Mouse (Mus musculus) monocyte, adult 5-6 weeks (primary cell): ENCODE data around the gene Gpr68. TPM values are rescaled to one million over a fixed set of nuclear protein-coding genes. Genes with fewer than 3 reads are reported as not detected.

Source experiments
- ATAC-seq: fragments of 153-309, 156-312 bp; replicated peaks from 2 replicates; pipeline ENCODE4 v1.8.0; 2017; ENCODE audit warnings: mild to moderate bottlenecking; ENCODE audit not compliant: low TSS enrichment, insufficient number of reproducible peaks, severe bottlenecking, poor library complexity, low FRiP score
- total RNA-seq: library from RNA; stranded (forward); fragments of 200-1000, 200-491, 200-594 nt; gene quantifications from 3 replicates; pipeline ENCODE4 v1.2.3, GENCODE M21; 2017

Gene Gpr68
- total RNA-seq, 1 experiment from 2014 or later: 4.9 TPM

GRCm38 (mm10) chr12:100925644-100926619 is 17.9 kb upstream of the Gpr68 start:
- ATAC-seq: peak; percentile 54

GRCm38 (mm10) chr12:100924646-100925339 is 16.8 kb upstream of the Gpr68 start:
- ATAC-seq: peak; percentile 38

GRCm38 (mm10) chr12:100910731-100911130 is 2.7 kb upstream of the Gpr68 start:
- no peak for ATAC-seq

GRCm38 (mm10) chr12:100909765-100910164 is 1.8 kb upstream of the Gpr68 start:
- ATAC-seq: no peak

GRCm38 (mm10) chr12:100908298-100909034 is 468 bp upstream of the Gpr68 start:
- ATAC-seq: no peak

GRCm38 (mm10) chr12:100906861-100907260 is 1.1 kb downstream of the Gpr68 start:
- no peak for ATAC-seq

- no peak for ATAC-seq
These were observed 4.2 kb downstream of the Gpr68 start for GRCm38 (mm10) chr12:100903761-100904160.

GRCm38 (mm10) chr12:100901386-100901785 is 6.6 kb downstream of the Gpr68 start:
- no peak for ATAC-seq

GRCm38 (mm10) chr12:100900901-100901300 is 7.1 kb downstream of the Gpr68 start:
- ATAC-seq: no peak

GRCm38 (mm10) chr12:100899111-100899640 is 8.8 kb downstream of the Gpr68 start:
- ATAC-seq: peak; percentile 38

- no peak for ATAC-seq
These were observed 10.0 kb downstream of the Gpr68 start for GRCm38 (mm10) chr12:100897736-100898650.

- ATAC-seq: no peak
These were observed 11.3 kb downstream of the Gpr68 start for GRCm38 (mm10) chr12:100896661-100897060.

- ATAC-seq: peak; percentile 41; the same call in 1 of the 2 replicates
These were observed 12.5 kb downstream of the Gpr68 start for GRCm38 (mm10) chr12:100895504-100895903.

GRCm38 (mm10) chr12:100890548-100890947 is 17.4 kb downstream of the Gpr68 start:
- ATAC-seq: no peak

GRCm38 (mm10) chr12:100887801-100888258 is 20.2 kb downstream of the Gpr68 start:
- no peak for ATAC-seq

- ATAC-seq: no peak
These were observed 21.1 kb downstream of the Gpr68 start for GRCm38 (mm10) chr12:100886877-100887276.

GRCm38 (mm10) chr12:100885585-100885984 is 22.4 kb downstream of the Gpr68 start:
- ATAC-seq: peak; percentile 30; the same call in 1 of the 2 replicates

GRCm38 (mm10) chr12:100883168-100883567 is 24.8 kb downstream of the Gpr68 start:
- ATAC-seq: peak; percentile 62
